Mouse (Mus musculus) forebrain, embryonic 11.5 days (tissue): Measurements from ENCODE around the gene Vmn1r196. TPM values are rescaled to one million over a fixed set of nuclear protein-coding genes. Genes with fewer than 3 reads are reported as not detected.

Experiments used
- ATAC-seq: fragments of 200-750 bp; cut with Nextera tagmentation; replicated peaks from 2 replicates; pipeline ENCODE4 v1.8.0; 2017; ENCODE audit warnings: moderate TSS enrichment; ENCODE audit not compliant: low FRiP score
- DNase-seq: peaks from one replicate; pipeline ENCODE4 v3.0.0-alpha.2; 2017; ENCODE audit warnings: low spot score
- H3K27ac ChIP-seq: fragments of 300-500 bp; sonication (generic); 2 replicates; pipeline ENCODE4 v1.5.1; 2014; ENCODE audit warnings: low read depth, low read length
- H3K27me3 ChIP-seq: fragments of 300-500 bp; sonication (generic); 2 replicates; pipeline ENCODE4 v1.6.1; 2014; ENCODE audit warnings: mild to moderate bottlenecking, low read length, mixed read lengths; ENCODE audit not compliant: control insufficient read depth, insufficient read depth
- H3K36me3 ChIP-seq: fragments of 300-500 bp; sonication (generic); 2 replicates; pipeline ENCODE4 v1.6.1; 2014; ENCODE audit warnings: mild to moderate bottlenecking, low read length, moderate library complexity, mixed read lengths; ENCODE audit not compliant: control insufficient read depth, insufficient read depth
- H3K4me1 ChIP-seq: fragments of 300-500 bp; sonication (generic); replicated peaks from 2 replicates; pipeline ENCODE4 v1.6.1; 2014; ENCODE audit warnings: low read length, mixed read lengths; ENCODE audit not compliant: control insufficient read depth, insufficient read depth
- H3K4me2 ChIP-seq: fragments of 300-500 bp; sonication (generic); 2 replicates; pipeline ENCODE4 v1.6.1; 2014; ENCODE audit warnings: low read depth, mild to moderate bottlenecking, low read length, moderate library complexity, mixed read lengths; ENCODE audit not compliant: severe bottlenecking
- H3K4me3 ChIP-seq: fragments of 300-500 bp; sonication (generic); 2 replicates; pipeline ENCODE4 v1.5.1; 2014; ENCODE audit warnings: low read depth, low read length
- H3K9ac ChIP-seq: fragments of 300-500 bp; sonication (generic); 2 replicates; pipeline ENCODE4 v1.6.1; 2014; ENCODE audit warnings: low read length
- H3K9me3 ChIP-seq: fragments of 300-500 bp; sonication (generic); 2 replicates; pipeline ENCODE4 v1.6.1; 2016; ENCODE audit warnings: low read length, mixed read lengths; ENCODE audit not compliant: control insufficient read depth
- WGBS: fragments of 180-500 bp; shearing (Covaris S2); extraction: QIAGEN DNeasy Blood & Tissue Kit; methylation state at CpG from one replicate; pipeline ENCODE4 v1.1.7; 2014; 5-methylcytosine and 5-hydroxymethylcytosine counted together
- polyA plus RNA-seq: library from polyadenylated mRNA; unstranded; fragments of >200 nt; fragmentation: Nextera tagmentation; extraction: Ambion mirVana; gene quantifications from 2 replicates; pipeline ENCODE4 v1.2.1, GENCODE M21; 2014

Gene Vmn1r196
- polyA plus RNA-seq, 1 experiment from 2014 or later, result not detected

DNA sequence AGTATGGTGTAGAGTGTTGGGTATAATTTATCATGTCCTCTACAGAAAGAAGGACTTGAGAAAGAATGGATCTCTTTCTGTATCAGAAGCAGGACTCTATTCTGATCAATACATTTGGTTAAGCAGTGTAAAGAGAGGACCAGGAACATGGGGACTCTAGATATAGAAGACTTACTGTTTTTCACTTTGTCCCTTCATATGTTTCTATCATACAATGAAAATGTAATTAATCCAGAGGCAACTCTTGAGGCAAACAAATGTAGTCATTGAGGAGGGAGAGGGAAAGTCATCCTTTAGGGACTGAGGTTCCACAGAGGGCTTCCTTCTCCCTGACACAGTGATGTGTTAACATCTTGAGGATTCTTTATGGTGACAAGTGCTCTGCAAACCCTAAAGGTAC, 34.6 kb downstream of the Vmn1r196 start, which contains the start of gene Vmn1r197:
Gene Vmn1r197, plus strand, starts transcription at position 301 of the 400 bp plus-strand sequence.
- Histone ChIP-seq H3K4me2 (no peak within 1 kb of the TSS), H3K9me3 (no peaks in the 10 kb centered on the region), H3K27ac (no peak within 1 kb of the TSS), H3K36me3 (no peaks in the 10 kb centered on the region), H3K9ac (no peak within 1 kb of the TSS), H3K4me3 (no peak within 1 kb of the TSS), H3K27me3 (no peaks in the 10 kb centered on the region), H3K4me1 (no peaks in the 10 kb centered on the region)
- ATAC-seq (no peak), DNase-seq (no peak)

DNA sequence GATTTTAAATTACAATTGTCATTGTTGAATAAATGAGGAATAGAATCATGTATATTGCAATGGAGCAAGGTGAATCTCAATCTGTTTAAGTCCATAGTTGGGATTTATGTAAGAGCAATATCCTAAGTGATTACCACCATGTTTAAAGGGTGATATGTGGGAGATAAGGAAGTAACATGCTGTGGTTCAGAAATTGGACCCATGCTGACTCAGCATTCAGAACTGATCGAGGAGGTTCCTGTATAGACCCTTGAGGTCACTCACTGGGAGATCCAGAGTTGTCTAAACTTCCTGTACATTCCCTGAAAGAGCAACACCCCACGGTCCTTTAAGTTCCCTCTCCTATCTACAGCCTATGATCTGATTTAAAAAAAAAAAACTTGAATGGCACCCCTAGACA, 43.5 kb downstream of the Vmn1r196 start:
- DNase-seq (no peak), ATAC-seq (no peak)
- no peaks in the 10 kb centered on the region for H3K27me3 ChIP-seq
- 74% methylated on average over 2 of the region's 2 CpGs for WGBS
- H3K4me3 ChIP-seq, result no peak overlapping the region
- H3K9me3 ChIP-seq, result no peaks in the 10 kb centered on the region
- no peak overlapping the region for H3K4me2 ChIP-seq
- H3K4me1 ChIP-seq, result no peaks in the 10 kb centered on the region
- no peak overlapping the region for H3K9ac ChIP-seq
- H3K27ac ChIP-seq, result no peak overlapping the region
- no peaks in the 10 kb centered on the region for H3K36me3 ChIP-seq

DNA sequence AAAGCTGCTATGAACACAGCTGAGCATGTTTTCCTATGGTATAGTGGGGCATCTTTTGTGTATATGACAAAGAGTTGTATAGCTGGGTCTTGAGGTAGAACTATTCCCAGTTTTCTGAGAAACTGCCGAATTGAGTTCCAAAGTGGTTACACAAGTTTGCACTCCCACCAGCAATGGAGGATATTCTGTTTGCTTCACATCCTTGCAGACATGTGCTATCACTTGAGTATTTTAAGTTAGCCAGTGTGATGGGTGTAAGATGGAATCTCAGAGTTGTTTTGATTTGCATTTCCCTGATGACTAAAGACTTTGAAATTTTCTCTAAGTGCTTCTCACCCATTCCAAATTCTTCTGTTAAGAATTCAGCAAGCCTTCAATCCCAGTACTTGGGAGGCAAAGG, 45.8 kb downstream of the Vmn1r196 start:
- Histone ChIP-seq H3K9ac (no peak overlapping the region), H3K4me2 (no peak overlapping the region), H3K27ac (no peak overlapping the region), H3K9me3 (no peaks in the 10 kb centered on the region), H3K27me3 (no peaks in the 10 kb centered on the region), H3K4me3 (no peak overlapping the region), H3K4me1 (no peaks in the 10 kb centered on the region), H3K36me3 (no peaks in the 10 kb centered on the region)
- 74% methylated on average over 1 of the region's 1 CpGs for WGBS
- DNase-seq, result no peak
- ATAC-seq, result no peak

Other genes starting within 250 kb of the Vmn1r196 start
- 52.1 and 59.1 TPM in 2 replicates for gene Hist1h4i, start 248.6 kb upstream of the Vmn1r196 start, polyA plus RNA-seq
- gene Hist1h2ag, start 247.0 kb upstream of the Vmn1r196 start, polyA plus RNA-seq, result 64.5 and 67.2 TPM in 2 replicates
- 9.6 and 11.7 TPM in 2 replicates for gene Hist1h2bj, start 246.7 kb upstream of the Vmn1r196 start, polyA plus RNA-seq
- not detected in 2 replicates for gene Vmn1r188, start 205.5 kb upstream of the Vmn1r196 start, polyA plus RNA-seq
- gene Vmn1r189, start 184.1 kb upstream of the Vmn1r196 start, polyA plus RNA-seq, result not detected in 2 replicates
- gene Vmn1r191, start 106.0 kb upstream of the Vmn1r196 start, polyA plus RNA-seq, result not detected in 2 replicates
- gene Vmn1r192, start 98.8 kb upstream of the Vmn1r196 start, polyA plus RNA-seq, result not detected in 2 replicates
- not detected in 2 replicates for gene Vmn1r193, start 66.8 kb upstream of the Vmn1r196 start, polyA plus RNA-seq
- not detected in 2 replicates for gene Vmn1r194, start 45.7 kb upstream of the Vmn1r196 start, polyA plus RNA-seq
- not detected in 2 replicates for gene Vmn1r195, start 19.4 kb upstream of the Vmn1r196 start, polyA plus RNA-seq
- not detected in 2 replicates for gene Vmn1r197, start 34.7 kb downstream of the Vmn1r196 start, polyA plus RNA-seq
- not detected in 2 replicates for gene Vmn1r198, start 60.4 kb downstream of the Vmn1r196 start, polyA plus RNA-seq
- not detected in 2 replicates for gene Vmn1r199, start 89.9 kb downstream of the Vmn1r196 start, polyA plus RNA-seq
- not detected in 2 replicates for gene Vmn1r200, start 100.5 kb downstream of the Vmn1r196 start, polyA plus RNA-seq
- gene Vmn1r201, start 182.0 kb downstream of the Vmn1r196 start, polyA plus RNA-seq, result not detected in 2 replicates
- gene Vmn1r202, start 215.5 kb downstream of the Vmn1r196 start, polyA plus RNA-seq, result not detected in 2 replicates
- gene Vmn1r203, start 228.2 kb downstream of the Vmn1r196 start, polyA plus RNA-seq, result not detected in 2 replicates